Mouse (Mus musculus): ENCODE measurements around the gene Ero1l. TPM values are rescaled to one million over a fixed set of nuclear protein-coding genes. Genes with fewer than 3 reads are reported as not detected.

The Ero1l gene
- total and polyA plus RNA-seq, 2 experiments from 2014 or later = 15.7 to 25.7 TPM

DNA sequence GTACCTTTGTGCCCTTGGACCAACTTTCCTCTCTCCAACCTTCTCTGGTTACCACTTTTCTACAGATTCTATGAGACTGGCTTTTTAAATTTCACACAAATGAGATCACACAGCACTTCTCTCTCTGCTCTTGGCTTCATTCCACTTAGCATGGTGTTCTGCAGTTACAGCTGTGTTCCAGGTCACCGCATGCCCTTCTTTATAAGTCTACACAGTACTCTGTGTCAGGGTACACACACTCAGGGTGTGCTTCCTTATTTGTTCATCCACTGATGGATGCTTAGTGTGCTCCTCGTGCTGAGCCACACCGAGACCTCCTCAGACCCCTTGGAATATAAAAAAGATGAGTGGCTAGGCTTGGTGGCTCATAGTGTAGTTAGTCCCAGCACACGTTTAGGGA lies 1.5 kb upstream of the Ero1l start:
- no peak for TF ChIP-seq CTCF (IDR thresholded peaks at IDR 0.05; ENCODE audit: low read depth)
- Histone ChIP-seq H3K27ac (no peak overlapping the region), H3K4me3 (ENCODE audit: low read length) (no peak overlapping the region), H3K4me1 (ENCODE audit: insufficient read depth, low read length) (peaks cover 6% of the 10 kb centered on the region; the same call in 1 of the 2 replicates), H3K9ac (replicated peaks; ENCODE audit: low read length) (no peak overlapping the region), H3K4me2 (ENCODE audit: low read depth, low read length) (no peak overlapping the region), H3K27me3 (ENCODE audit: insufficient read depth, low read length) (no peaks in the 10 kb centered on the region), H3K36me3 (ENCODE audit: insufficient read depth, low read length) (no peaks in the 10 kb centered on the region), H3K9me3 (ENCODE audit: low read length) (no peaks in the 10 kb centered on the region)
- no peak for ATAC-seq
- 81% methylated on average over 4 of the region's 4 CpGs for WGBS
- DNase-seq (ENCODE audit: low spot score) = no peak

GRCm38 (mm10) chr14:45319237-45319610 lies 653 bp upstream of the Ero1l start:
- Histone ChIP-seq H3K27me3 (ENCODE audit: insufficient read depth, low read length) (no peaks in the 10 kb centered on the region), H3K36me3 (ENCODE audit: insufficient read depth, low read length) (no peaks in the 10 kb centered on the region), H3K4me2 (ENCODE audit: low read depth, low read length) (peak overlapping the region; percentile 70), H3K9me3 (ENCODE audit: low read length) (no peaks in the 10 kb centered on the region), H3K27ac (peak overlapping the region; percentile 93; the same call in 1 of the 2 replicates), H3K4me3 (ENCODE audit: low read length) (no peak overlapping the region; the same call in 1 of the 2 replicates), H3K9ac (replicated peaks; ENCODE audit: low read length) (no peak overlapping the region; the same call in 1 of the 2 replicates), H3K4me1 (ENCODE audit: insufficient read depth, low read length) (peaks cover 6% of the 10 kb centered on the region; the same call in 1 of the 2 replicates)
- 66% methylated on average over 3 of the region's 3 CpGs for WGBS
- DNase-seq (ENCODE audit: low spot score) (no peak), ATAC-seq (no peak)
- TF ChIP-seq CTCF (IDR thresholded peaks at IDR 0.05; ENCODE audit: low read depth) = no peak

GRCm38 (mm10) chr14:45317921-45318411 lies 605 bp downstream of the Ero1l start:
- no peak; the same call in 1 of the 2 replicates for ATAC-seq
- Histone ChIP-seq H3K9ac (replicated peaks; ENCODE audit: low read length) (peak overlapping the region; percentile 94), H3K4me2 (ENCODE audit: low read depth, low read length) (peak overlapping the region; percentile 70), H3K27me3 (ENCODE audit: insufficient read depth, low read length) (no peaks in the 10 kb centered on the region), H3K9me3 (ENCODE audit: low read length) (no peaks in the 10 kb centered on the region), H3K4me1 (ENCODE audit: insufficient read depth, low read length) (peaks cover 6% of the 10 kb centered on the region; the same call in 1 of the 2 replicates), H3K36me3 (ENCODE audit: insufficient read depth, low read length) (no peaks in the 10 kb centered on the region), H3K27ac (peak overlapping the region; percentile 93), H3K4me3 (ENCODE audit: low read length) (peak overlapping the region; percentile 94)
- DNase-seq (ENCODE audit: low spot score) = no peak
- no peak for TF ChIP-seq CTCF (IDR thresholded peaks at IDR 0.05; ENCODE audit: low read depth)
- WGBS = under 1% methylated on average over 38 of the region's 38 CpGs

- Histone ChIP-seq H3K4me1 (ENCODE audit: insufficient read depth, low read length) (peaks cover 6% of the 10 kb centered on the region; the same call in 1 of the 2 replicates), H3K4me2 (ENCODE audit: low read depth, low read length) (peak overlapping the region; percentile 70), H3K9ac (replicated peaks; ENCODE audit: low read length) (peak overlapping the region; percentile 94; the same call in 1 of the 2 replicates), H3K27ac (no peak overlapping the region), H3K9me3 (ENCODE audit: low read length) (no peaks in the 10 kb centered on the region), H3K36me3 (ENCODE audit: insufficient read depth, low read length) (no peaks in the 10 kb centered on the region), H3K27me3 (ENCODE audit: insufficient read depth, low read length) (no peaks in the 10 kb centered on the region), H3K4me3 (ENCODE audit: low read length) (peak overlapping the region; percentile 94)
- 76% methylated on average over 5 of the region's 5 CpGs for WGBS
- TF ChIP-seq CTCF (IDR thresholded peaks at IDR 0.05; ENCODE audit: low read depth) = no peak
- DNase-seq (ENCODE audit: low spot score) (no peak), ATAC-seq (no peak)
These were observed 1.6 kb downstream of the Ero1l start for GRCm38 (mm10) chr14:45316927-45317326.

DNA sequence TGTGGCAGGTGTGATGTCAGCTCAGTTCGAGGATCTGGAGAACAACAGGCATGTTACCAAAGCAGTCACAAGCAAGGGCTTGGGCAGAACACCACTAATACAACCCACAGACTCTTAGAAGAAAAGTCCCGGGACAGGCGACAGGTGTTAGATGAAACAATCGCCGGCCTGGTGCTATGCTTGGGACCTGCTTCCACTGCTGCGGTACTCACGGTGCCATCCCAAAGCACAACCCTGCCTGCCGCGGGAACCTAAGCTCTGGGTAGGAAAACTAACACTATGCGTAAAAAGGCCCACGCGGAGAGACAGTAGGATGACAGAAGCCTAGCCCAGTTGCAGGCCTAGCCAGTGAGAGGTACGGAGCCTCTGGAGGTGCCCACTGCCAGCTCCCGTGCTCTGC lies 8.5 kb downstream of the Ero1l start:
- H3K4me3 ChIP-seq (ENCODE audit: low read length) = no peak overlapping the region
- H3K9ac ChIP-seq (replicated peaks; ENCODE audit: low read length) = no peak overlapping the region
- no peak for DNase-seq (ENCODE audit: low spot score)
- no peaks in the 10 kb centered on the region for H3K4me1 ChIP-seq (ENCODE audit: insufficient read depth, low read length)
- H3K9me3 ChIP-seq (ENCODE audit: low read length) = no peaks in the 10 kb centered on the region
- TF ChIP-seq CTCF (IDR thresholded peaks at IDR 0.05; ENCODE audit: low read depth) = no peak
- 92% methylated on average over 14 of the region's 14 CpGs for WGBS
- H3K27me3 ChIP-seq (ENCODE audit: insufficient read depth, low read length) = no peaks in the 10 kb centered on the region
- H3K27ac ChIP-seq = no peak overlapping the region
- H3K36me3 ChIP-seq (ENCODE audit: insufficient read depth, low read length) = no peaks in the 10 kb centered on the region
- no peak overlapping the region for H3K4me2 ChIP-seq (ENCODE audit: low read depth, low read length)
- ATAC-seq = no peak

- ATAC-seq (no peak), DNase-seq (ENCODE audit: low spot score) (no peak)
- WGBS = 75% methylated on average over 13 of the region's 13 CpGs
- no peak for TF ChIP-seq CTCF (IDR thresholded peaks at IDR 0.05; ENCODE audit: low read depth)
- Histone ChIP-seq H3K4me2 (ENCODE audit: low read depth, low read length) (no peak overlapping the region), H3K9ac (replicated peaks; ENCODE audit: low read length) (no peak overlapping the region), H3K27me3 (ENCODE audit: insufficient read depth, low read length) (no peaks in the 10 kb centered on the region), H3K4me3 (ENCODE audit: low read length) (no peak overlapping the region), H3K9me3 (ENCODE audit: low read length) (no peaks in the 10 kb centered on the region), H3K36me3 (ENCODE audit: insufficient read depth, low read length) (no peaks in the 10 kb centered on the region), H3K27ac (no peak overlapping the region), H3K4me1 (ENCODE audit: insufficient read depth, low read length) (no peaks in the 10 kb centered on the region)
These were observed 8.9 kb downstream of the Ero1l start for GRCm38 (mm10) chr14:45309646-45310045.

DNA sequence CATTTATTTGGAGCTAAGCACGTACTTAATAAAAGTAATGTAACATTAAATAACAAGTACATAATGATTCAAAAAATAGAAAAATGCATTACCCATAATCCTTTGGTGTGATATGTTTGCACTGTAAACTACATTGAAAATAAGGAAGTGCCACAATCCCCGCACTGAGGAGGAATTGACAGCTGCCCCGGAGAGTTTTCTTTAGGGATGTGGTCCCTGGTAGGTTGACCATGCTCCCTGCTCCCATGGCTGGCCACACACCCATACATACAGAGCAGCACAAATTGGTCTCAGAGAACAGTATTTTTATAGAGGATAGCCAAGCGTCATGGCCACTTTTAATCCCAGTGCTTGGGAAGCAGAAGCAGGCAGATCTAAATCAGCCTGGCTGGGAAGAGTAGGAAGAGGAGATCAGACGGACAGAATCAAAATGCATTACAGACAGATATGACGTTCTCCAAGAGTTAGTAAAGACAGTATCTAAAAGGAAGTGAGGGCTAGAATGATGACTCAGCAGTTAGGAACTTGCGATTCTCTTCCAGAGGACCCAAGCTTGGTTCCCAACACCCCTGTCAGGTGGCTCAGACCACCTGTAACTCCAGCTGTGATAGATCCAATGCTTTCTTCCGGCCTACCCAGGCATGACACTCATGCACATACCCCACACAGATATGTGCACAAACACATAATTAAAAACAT lies 10.8 kb downstream of the Ero1l start:
- no peak overlapping the region for H3K4me2 ChIP-seq (ENCODE audit: low read depth, low read length)
- no peak overlapping the region for H3K4me3 ChIP-seq (ENCODE audit: low read length)
- 94% methylated on average over 8 of the region's 8 CpGs for WGBS
- peaks cover 6% of the 10 kb centered on the region; the same call in 1 of the 2 replicates for H3K36me3 ChIP-seq (ENCODE audit: insufficient read depth, low read length)
- H3K4me1 ChIP-seq (ENCODE audit: insufficient read depth, low read length) = no peaks in the 10 kb centered on the region
- no peak for TF ChIP-seq CTCF (IDR thresholded peaks at IDR 0.05; ENCODE audit: low read depth)
- no peaks in the 10 kb centered on the region for H3K9me3 ChIP-seq (ENCODE audit: low read length)
- no peak overlapping the region for H3K9ac ChIP-seq (replicated peaks; ENCODE audit: low read length)
- no peak overlapping the region for H3K27ac ChIP-seq
- ATAC-seq = no peak
- DNase-seq (ENCODE audit: low spot score) = no peak
- no peaks in the 10 kb centered on the region for H3K27me3 ChIP-seq (ENCODE audit: insufficient read depth, low read length)
